8 mouse cellular contexts compared by ENCODE assay signal in genomic region chr9:96794601-96795000, GRCm38 (mm10).
"Had no signal": no experiment of that assay in that cellular context is flagged by ENCODE, and none has a peak within 500 bp of the region (broad histone marks: within the 10 kb centered on the region; RNA-seq: fewer than 3 reads in every experiment).

No protein-coding gene starts in this region.

- DNase-seq: gastrocnemius, postnatal 14 days; gastrocnemius, postnatal 36 days; heart, adult 2 months; heart, postnatal 36 days; kidney, adult 9 months; kidney, postnatal 36 days; left cerebral cortex, postnatal 4 days; lung, adult 18-20 months had no signal
